Mouse (Mus musculus): ENCODE measurements around the gene Pten. TPM values are rescaled to one million over a fixed set of nuclear protein-coding genes. Genes with fewer than 3 reads are reported as not detected.

Gene Pten
- polyA plus RNA-seq, 1 experiment from 2014 or later: 6.7 TPM

GRCm38 (mm10) chr19:32848041-32848440 is 90.7 kb downstream of the Pten start:
- no peaks in the 10 kb centered on the region; the same call in 1 of the 2 replicates for H3K4me1 ChIP-seq
- no peak overlapping the region for H3K27ac ChIP-seq (replicated peaks)
- H3K4me3 ChIP-seq: no peak overlapping the region
- no peaks in the 10 kb centered on the region for H3K36me3 ChIP-seq (replicated peaks)
- no peak for DNase-seq (ENCODE audit: low spot score)
- no peaks in the 10 kb centered on the region for H3K9me3 ChIP-seq
- WGBS: 86% methylated on average over 3 of the region's 3 CpGs
- H3K27me3 ChIP-seq (replicated peaks; ENCODE audit: low read depth, poor library complexity, severe bottlenecking): no peaks in the 10 kb centered on the region

DNA sequence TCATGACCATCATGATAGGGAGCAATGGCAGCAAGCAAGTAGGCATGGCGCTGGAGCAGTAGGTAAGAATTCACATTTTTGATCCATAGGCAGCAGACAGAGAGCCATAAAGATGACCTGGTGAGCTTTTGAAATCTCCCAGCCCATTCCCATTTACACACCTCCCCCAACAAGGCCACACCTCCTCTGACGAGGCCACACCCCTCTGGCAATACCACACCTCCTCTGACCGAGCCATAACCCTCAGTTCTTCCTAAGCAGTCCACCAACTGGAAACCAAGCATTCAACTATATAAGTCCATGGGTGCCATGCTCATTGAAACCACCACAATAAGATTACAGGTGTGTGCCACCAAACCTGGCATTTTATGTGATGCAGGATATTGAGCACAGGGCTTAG is 95.0 kb downstream of the Pten start:
- Histone ChIP-seq H3K4me3 (no peak overlapping the region), H3K4me1 (no peaks in the 10 kb centered on the region), H3K9me3 (no peaks in the 10 kb centered on the region), H3K27me3 (replicated peaks; ENCODE audit: low read depth, poor library complexity, severe bottlenecking) (no peaks in the 10 kb centered on the region), H3K36me3 (replicated peaks) (no peaks in the 10 kb centered on the region), H3K27ac (replicated peaks) (no peak overlapping the region)
- WGBS: 78% methylated on average over 3 of the region's 3 CpGs
- DNase-seq (ENCODE audit: low spot score): no peak

DNA sequence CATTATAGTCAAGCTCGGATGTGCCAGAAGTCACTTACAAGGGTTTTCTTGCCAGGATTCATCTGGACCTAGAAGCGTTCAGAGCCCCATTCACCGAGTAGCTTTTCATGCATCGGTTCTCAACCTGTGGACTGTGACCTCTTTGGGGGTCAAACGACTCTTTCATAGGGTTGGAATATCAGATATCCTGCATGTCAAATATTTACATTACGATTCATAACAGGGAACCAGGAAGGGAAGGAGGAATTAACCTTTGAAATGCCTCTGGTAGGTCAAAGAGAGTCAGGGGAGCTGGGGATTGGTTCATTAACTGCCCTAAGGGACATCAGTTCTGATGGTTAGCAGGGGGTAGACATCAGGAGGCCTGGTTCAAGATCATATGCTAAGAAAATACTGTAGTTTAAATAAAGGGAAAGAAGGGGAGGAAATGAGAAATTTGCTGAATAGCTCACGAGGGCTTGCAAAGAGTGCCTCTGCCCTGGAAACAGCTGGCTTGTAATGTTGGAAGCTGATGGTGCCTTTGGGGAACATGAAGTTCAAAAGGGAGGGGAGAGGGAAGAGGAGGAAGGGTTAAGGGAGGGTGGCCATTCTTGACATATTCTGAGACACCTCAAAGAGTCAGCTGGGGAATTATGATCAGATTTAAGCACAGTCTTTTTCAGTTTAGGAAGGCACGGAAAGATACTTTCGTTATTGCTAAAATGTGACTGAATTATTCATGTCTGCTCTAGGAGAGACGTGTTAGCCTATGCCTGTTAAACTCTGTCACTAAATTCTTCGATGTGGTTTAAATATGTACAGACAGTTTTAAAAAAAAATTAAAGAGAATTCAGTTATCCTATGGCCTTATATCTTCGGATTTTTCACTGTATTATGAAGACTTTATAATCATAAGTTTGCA is 104.6 kb downstream of the Pten start:
- WGBS: 72% methylated on average over 12 of the region's 12 CpGs

DNA sequence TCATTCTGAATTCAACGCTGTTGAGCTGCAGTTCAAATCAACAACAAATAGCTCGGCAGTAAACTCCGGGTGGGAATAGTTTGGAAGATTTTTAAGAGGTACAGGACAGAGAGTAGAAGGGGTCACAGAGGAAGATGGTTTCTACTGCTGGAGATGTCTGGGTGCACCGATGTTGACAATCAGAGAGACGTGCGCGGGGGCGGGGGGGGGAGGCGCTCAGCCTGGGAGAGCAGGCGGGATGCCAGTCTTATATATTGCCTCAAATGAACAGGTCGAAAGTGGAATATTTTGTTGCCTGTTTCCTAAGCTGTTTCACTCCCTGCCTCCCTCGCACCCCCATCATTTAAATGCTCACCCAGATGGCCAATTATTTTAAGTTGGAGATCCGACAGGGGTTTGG is 109.5 kb downstream of the Pten start:
- no peak for DNase-seq (ENCODE audit: low spot score)
- H3K4me1 ChIP-seq: peaks cover 20% of the 10 kb centered on the region
- H3K4me3 ChIP-seq: peak overlapping the region; percentile 44
- WGBS: 5% methylated on average over 13 of the region's 13 CpGs
- no peak overlapping the region for H3K27ac ChIP-seq (replicated peaks)
- peaks cover 31% of the 10 kb centered on the region for H3K27me3 ChIP-seq (replicated peaks; ENCODE audit: low read depth, poor library complexity, severe bottlenecking)
- H3K9me3 ChIP-seq: no peaks in the 10 kb centered on the region
- no peaks in the 10 kb centered on the region for H3K36me3 ChIP-seq (replicated peaks)

More for the DNA sequence above, 104.6 kb downstream of the Pten start:
- Histone ChIP-seq H3K36me3 (replicated peaks) (no peaks in the 10 kb centered on the region), H3K27ac (replicated peaks) (no peak overlapping the region), H3K9me3 (no peaks in the 10 kb centered on the region), H3K4me3 (no peak overlapping the region), H3K4me1 (peaks cover 20% of the 10 kb centered on the region), H3K27me3 (replicated peaks; ENCODE audit: low read depth, poor library complexity, severe bottlenecking) (peaks cover 16% of the 10 kb centered on the region)
- DNase-seq (ENCODE audit: low spot score): no peak

- DNase-seq (ENCODE audit: low spot score): peak; percentile 18
- Histone ChIP-seq H3K27me3 (replicated peaks; ENCODE audit: low read depth, poor library complexity, severe bottlenecking) (peaks cover 31% of the 10 kb centered on the region), H3K4me3 (peak overlapping the region; percentile 44), H3K36me3 (replicated peaks) (no peaks in the 10 kb centered on the region), H3K27ac (replicated peaks) (no peak overlapping the region), H3K4me1 (peaks cover 16% of the 10 kb centered on the region), H3K9me3 (no peaks in the 10 kb centered on the region)
- 3% methylated on average over 18 of the region's 18 CpGs for WGBS
Measured at GRCm38 (mm10) chr19:32867181-32867897, 110.0 kb downstream of the Pten start.

GRCm38 (mm10) chr19:32868560-32868959 is 111.3 kb downstream of the Pten start:
- DNase-seq (ENCODE audit: low spot score): no peak
- H3K27ac ChIP-seq (replicated peaks): no peak overlapping the region
- H3K4me1 ChIP-seq: peaks cover 12% of the 10 kb centered on the region
- no peaks in the 10 kb centered on the region for H3K36me3 ChIP-seq (replicated peaks)
- WGBS: 40% methylated on average over 5 of the region's 5 CpGs
- no peaks in the 10 kb centered on the region for H3K9me3 ChIP-seq
- H3K4me3 ChIP-seq: no peak overlapping the region
- peaks cover 31% of the 10 kb centered on the region for H3K27me3 ChIP-seq (replicated peaks; ENCODE audit: low read depth, poor library complexity, severe bottlenecking)

- 39% methylated on average over 10 of the region's 10 CpGs for WGBS
- no peak for DNase-seq (ENCODE audit: low spot score)
- Histone ChIP-seq H3K9me3 (no peaks in the 10 kb centered on the region), H3K4me1 (peaks cover 16% of the 10 kb centered on the region), H3K4me3 (no peak overlapping the region), H3K27me3 (replicated peaks; ENCODE audit: low read depth, poor library complexity, severe bottlenecking) (peaks cover 31% of the 10 kb centered on the region), H3K27ac (replicated peaks) (no peak overlapping the region), H3K36me3 (replicated peaks) (no peaks in the 10 kb centered on the region)
Measured at GRCm38 (mm10) chr19:32869053-32869680, 111.9 kb downstream of the Pten start.

GRCm38 (mm10) chr19:32873904-32874637 is 116.8 kb downstream of the Pten start:
- no peaks in the 10 kb centered on the region for H3K27me3 ChIP-seq (replicated peaks; ENCODE audit: low read depth, poor library complexity, severe bottlenecking)
- peaks cover 12% of the 10 kb centered on the region for H3K4me1 ChIP-seq
- no peak overlapping the region for H3K4me3 ChIP-seq
- WGBS: 43% methylated on average over 7 of the region's 7 CpGs
- no peaks in the 10 kb centered on the region for H3K9me3 ChIP-seq
- H3K27ac ChIP-seq (replicated peaks): peak overlapping the region; percentile 30; the same call in 1 of the 2 replicates
- no peaks in the 10 kb centered on the region for H3K36me3 ChIP-seq (replicated peaks)
- peak; percentile 18 for DNase-seq (ENCODE audit: low spot score)

Other genes starting within 250 kb of the Pten start
- gene Papss2, start 161.7 kb upstream of the Pten start, polyA plus RNA-seq (2016; fragmentation: Nextera tagmentation; extraction: Ambion mirVana): 1.6 and 3.1 TPM in 2 replicates
- 66.6 and 71.8 TPM in 2 replicates for gene Atad1, start 17.7 kb upstream of the Pten start, polyA plus RNA-seq (2016; fragmentation: Nextera tagmentation; extraction: Ambion mirVana)